Mouse (Mus musculus) lung, embryonic 14.5 days (tissue): ENCODE data around the gene Dynlt1c. TPM values are rescaled to one million over a fixed set of nuclear protein-coding genes. Genes with fewer than 3 reads are reported as not detected.
"Not testable (repeated sequence)": the region's sequence is repeated elsewhere in the genome, so short reads cannot be mapped to it uniquely, and the experiment has no call there.

ENCODE experiments used
- ATAC-seq: fragments of 200-750 bp; cut with Nextera tagmentation; 2 replicates; pipeline ENCODE4 v1.8.0; 2017; ENCODE audit warnings: mild to moderate bottlenecking, moderate TSS enrichment, moderate library complexity; ENCODE audit not compliant: insufficient read depth
- DNase-seq: peaks from one replicate; pipeline ENCODE4 v3.0.0-alpha.2; 2015
- H3K27ac ChIP-seq: fragments of 300-500 bp; sonication (generic); 2 replicates; pipeline ENCODE4 v1.5.1; 2014; ENCODE audit warnings: low read depth, mild to moderate bottlenecking, moderate library complexity
- H3K27me3 ChIP-seq: fragments of 300-500 bp; sonication (generic); 2 replicates; pipeline ENCODE4 v1.6.1; 2014; ENCODE audit warnings: low read length, control low read depth; ENCODE audit not compliant: insufficient read depth
- H3K36me3 ChIP-seq: fragments of 300-500 bp; sonication (generic); 2 replicates; pipeline ENCODE4 v1.6.1; 2014; ENCODE audit warnings: control low read depth; ENCODE audit not compliant: insufficient read depth
- H3K4me1 ChIP-seq: fragments of 300-500 bp; sonication (generic); 2 replicates; pipeline ENCODE4 v1.6.1; 2014; ENCODE audit warnings: antibody characterized with exemption, control low read depth; ENCODE audit not compliant: insufficient read depth
- H3K4me2 ChIP-seq: fragments of 300-500 bp; sonication (generic); 2 replicates; pipeline ENCODE4 v1.6.1; 2014; ENCODE audit warnings: mild to moderate bottlenecking
- H3K4me3 ChIP-seq: fragments of 300-500 bp; sonication (generic); 2 replicates; pipeline ENCODE4 v1.5.1; 2014; ENCODE audit warnings: low read depth, low read length
- H3K9ac ChIP-seq: fragments of 300-500 bp; sonication (generic); 2 replicates; pipeline ENCODE4 v1.6.1; 2014
- H3K9me3 ChIP-seq: fragments of 300-500 bp; sonication (generic); 2 replicates; pipeline ENCODE4 v1.6.1; 2016; ENCODE audit warnings: low read depth, low read length, control low read depth
- WGBS: fragments of 180-500 bp; shearing (Covaris S2); extraction: QIAGEN DNeasy Blood & Tissue Kit; methylation state at CpG from one replicate; pipeline ENCODE4 v1.1.7; 2014; 5-methylcytosine and 5-hydroxymethylcytosine counted together
- polyA plus RNA-seq: library from polyadenylated mRNA; unstranded; fragments of >200 nt; fragmentation: Nextera tagmentation; extraction: Ambion mirVana; gene quantifications from 2 replicates; pipeline ENCODE4 v1.2.1, GENCODE M21; 2014

Dynlt1c gene
- polyA plus RNA-seq, 1 experiment from 2014 or later, result 41.1 TPM

DNA sequence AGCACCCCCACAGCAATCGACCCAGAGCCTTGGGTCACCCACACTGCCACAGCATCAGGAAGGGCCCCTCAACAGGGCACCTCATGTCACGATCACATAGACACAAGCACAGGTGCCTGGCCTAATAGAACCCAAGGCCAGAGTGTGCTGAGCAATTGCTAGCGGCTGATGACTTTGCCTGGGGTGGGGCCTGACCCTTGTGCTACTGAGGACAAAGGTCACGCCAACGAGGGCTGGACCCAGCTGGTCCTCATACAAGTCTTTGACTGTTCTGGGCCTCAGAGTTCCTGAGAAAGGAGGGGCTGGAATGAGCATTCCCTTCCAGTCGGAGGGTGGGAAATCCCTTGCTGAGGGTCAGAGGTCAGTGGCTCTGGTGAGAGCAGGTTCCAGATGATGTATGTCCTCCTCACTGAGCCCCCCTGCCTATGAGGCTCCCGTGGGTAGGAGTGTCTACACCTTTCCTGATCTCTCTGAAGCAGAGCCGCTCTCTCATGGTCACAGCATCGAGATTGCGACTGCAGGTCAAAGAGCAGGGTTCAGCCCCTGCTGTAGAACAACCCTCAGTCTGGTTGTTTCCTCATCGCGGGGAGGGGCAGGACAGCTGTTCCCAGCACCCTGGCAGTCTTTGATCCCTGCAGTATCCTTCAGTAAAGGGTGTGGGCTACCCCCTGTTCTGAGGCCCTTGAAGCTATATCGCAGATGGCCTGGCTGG lies 16.4 kb downstream of the Dynlt1c start:
- not testable (repeated sequence) for H3K4me3 ChIP-seq, H3K27ac ChIP-seq, H3K4me2 ChIP-seq, H3K36me3 ChIP-seq, H3K9me3 ChIP-seq, H3K4me1 ChIP-seq, H3K9ac ChIP-seq, DNase-seq, H3K27me3 ChIP-seq, ATAC-seq
- 36% methylated on average over 7 of the region's 13 CpGs for WGBS

- H3K27me3 ChIP-seq, H3K4me2 ChIP-seq, H3K4me1 ChIP-seq, H3K9ac ChIP-seq, ATAC-seq, H3K4me3 ChIP-seq, H3K36me3 ChIP-seq, H3K9me3 ChIP-seq, DNase-seq, H3K27ac ChIP-seq: not testable (repeated sequence)
- WGBS, result 83% methylated on average over 5 of the region's 5 CpGs
These were observed 17.8 kb downstream of the Dynlt1c start for GRCm38 (mm10) chr17:6619271-6619670.

DNA sequence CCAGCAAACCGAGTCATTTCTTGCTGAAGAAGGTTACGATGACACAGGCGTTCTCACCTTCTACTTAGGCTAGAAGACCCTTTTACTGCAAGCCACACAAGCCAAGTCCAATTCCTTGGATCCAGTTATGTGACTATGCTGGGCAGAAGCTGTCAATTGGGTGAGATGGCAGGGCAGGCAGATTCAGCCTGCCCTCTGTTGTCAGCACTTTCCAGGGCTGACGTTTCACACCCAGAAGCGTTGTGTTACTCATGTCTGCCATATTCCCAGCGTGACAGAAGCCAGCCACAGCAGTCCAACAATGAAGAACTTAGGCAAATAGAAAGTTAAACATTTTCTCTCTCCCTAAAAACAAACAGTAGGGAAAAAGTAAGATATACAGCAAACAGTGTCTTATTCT lies 18.6 kb downstream of the Dynlt1c start:
- ATAC-seq, H3K4me3 ChIP-seq, H3K4me2 ChIP-seq, H3K27ac ChIP-seq, H3K36me3 ChIP-seq, DNase-seq, H3K4me1 ChIP-seq, H3K27me3 ChIP-seq, H3K9me3 ChIP-seq, H3K9ac ChIP-seq: not testable (repeated sequence)
- 52% methylated on average over 5 of the region's 6 CpGs for WGBS

DNA sequence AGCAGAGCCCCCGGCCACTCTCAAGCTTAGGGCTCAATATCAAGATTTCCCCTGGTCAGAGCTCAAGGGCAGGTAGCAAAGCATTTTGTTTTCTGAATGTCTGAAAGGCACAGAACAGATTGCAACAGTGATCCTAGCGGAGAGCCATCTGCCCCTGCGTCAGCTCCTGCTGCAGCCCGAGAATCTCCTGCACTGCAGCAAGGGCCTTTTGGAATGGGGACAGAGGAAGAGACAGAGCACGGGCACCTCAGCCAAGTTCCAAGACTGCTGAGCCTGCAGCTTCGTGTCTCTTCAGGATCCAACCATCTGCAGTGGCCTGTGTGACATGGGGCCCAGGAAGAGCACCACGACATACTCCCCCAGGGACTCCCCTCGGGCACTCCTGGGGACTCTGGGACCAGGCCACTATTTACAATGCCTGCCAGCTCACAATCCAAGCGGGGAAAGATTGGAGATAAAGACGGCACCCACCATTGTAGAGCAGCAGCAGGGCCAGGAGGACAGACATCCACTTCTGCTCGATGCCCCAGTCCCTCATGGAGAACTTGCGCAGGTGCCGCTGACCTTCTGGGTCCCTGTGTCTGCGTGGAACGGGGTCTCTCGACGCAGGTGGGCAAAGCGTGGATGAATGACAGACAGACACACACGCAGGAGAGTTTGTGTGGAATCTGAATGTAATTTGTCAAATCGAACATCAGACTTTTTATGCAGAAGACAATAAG lies 19.4 kb downstream of the Dynlt1c start:
- H3K27ac ChIP-seq, H3K4me3 ChIP-seq, DNase-seq, H3K27me3 ChIP-seq, H3K9ac ChIP-seq, H3K36me3 ChIP-seq, ATAC-seq, H3K4me2 ChIP-seq, H3K9me3 ChIP-seq, H3K4me1 ChIP-seq: not testable (repeated sequence)
- 71% methylated on average over 18 of the region's 20 CpGs for WGBS

DNA sequence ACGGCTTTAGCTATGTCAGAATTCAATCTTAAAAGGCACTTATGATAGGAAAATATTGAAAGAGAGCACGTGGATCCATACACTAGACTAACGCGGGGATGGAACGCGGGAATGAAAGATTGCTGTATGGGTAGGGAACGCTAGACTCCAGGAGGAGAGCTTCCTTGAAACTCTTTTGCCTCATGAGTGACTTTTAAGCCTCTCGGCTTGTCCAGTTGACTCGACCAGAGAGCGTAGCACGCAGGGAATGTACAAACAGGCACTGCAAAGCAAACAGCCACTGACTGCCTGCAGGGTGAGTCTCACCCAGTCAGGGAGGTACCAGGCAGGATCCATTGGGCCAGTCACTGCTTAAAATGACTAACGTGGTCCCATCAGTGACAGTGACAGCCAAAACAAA lies 20.5 kb downstream of the Dynlt1c start:
- not testable (repeated sequence) for H3K4me2 ChIP-seq, H3K36me3 ChIP-seq, ATAC-seq, H3K4me1 ChIP-seq, H3K27ac ChIP-seq, H3K27me3 ChIP-seq, H3K9me3 ChIP-seq, DNase-seq, H3K9ac ChIP-seq, H3K4me3 ChIP-seq
- 60% methylated on average over 11 of the region's 12 CpGs for WGBS

DNA sequence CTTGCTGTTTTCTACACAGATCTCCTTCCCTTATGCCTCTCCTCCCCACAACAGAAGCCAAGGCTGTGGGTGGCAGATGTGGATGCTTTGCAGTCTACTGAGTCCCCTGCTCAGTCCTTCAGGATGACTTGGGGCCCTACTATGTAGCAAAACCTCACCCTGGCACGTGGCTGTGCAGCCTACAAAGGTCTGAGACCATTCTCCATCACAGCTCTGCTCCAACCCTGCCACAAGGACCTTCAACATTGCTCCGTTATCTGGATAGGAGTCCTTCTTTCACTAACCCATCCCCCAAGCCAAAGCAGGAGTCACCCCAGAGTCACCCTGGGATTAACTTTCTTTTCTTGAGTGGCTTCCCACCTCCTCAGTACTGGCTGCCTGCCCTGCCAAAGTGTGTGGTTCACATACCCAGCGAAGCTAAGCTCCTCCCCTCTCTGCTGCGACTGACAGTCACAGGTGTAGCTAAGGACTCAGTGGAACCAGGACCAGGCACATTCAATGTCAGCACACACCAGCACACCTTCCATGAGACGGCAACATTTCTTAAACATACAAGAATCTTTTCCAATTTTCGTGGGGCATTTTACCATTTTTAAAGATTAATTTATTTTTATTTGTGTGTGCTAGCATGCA lies 23.6 kb downstream of the Dynlt1c start:
- not testable (repeated sequence) for DNase-seq, H3K9me3 ChIP-seq

GRCm38 (mm10) chr17:6630398-6630797 lies 28.9 kb downstream of the Dynlt1c start:
- not testable (repeated sequence) for H3K4me1 ChIP-seq, H3K9ac ChIP-seq, H3K4me2 ChIP-seq, DNase-seq, H3K4me3 ChIP-seq, H3K36me3 ChIP-seq, H3K27me3 ChIP-seq, H3K27ac ChIP-seq, ATAC-seq, H3K9me3 ChIP-seq
- 79% methylated on average over 4 of the region's 4 CpGs for WGBS

More for the DNA sequence above, 23.6 kb downstream of the Dynlt1c start:
- H3K27me3 ChIP-seq, H3K4me3 ChIP-seq, H3K4me2 ChIP-seq, H3K36me3 ChIP-seq, H3K27ac ChIP-seq, H3K9ac ChIP-seq, H3K4me1 ChIP-seq, ATAC-seq: not testable (repeated sequence)
- 40% methylated on average over 1 of the region's 6 CpGs for WGBS

GRCm38 (mm10) chr17:6632850-6633249 lies 31.4 kb downstream of the Dynlt1c start:
- H3K9ac ChIP-seq, H3K4me2 ChIP-seq, H3K9me3 ChIP-seq, H3K27ac ChIP-seq, H3K4me1 ChIP-seq, H3K36me3 ChIP-seq, H3K4me3 ChIP-seq, DNase-seq, H3K27me3 ChIP-seq, ATAC-seq: not testable (repeated sequence)
- 89% methylated on average over 6 of the region's 6 CpGs for WGBS

- H3K27me3 ChIP-seq, H3K27ac ChIP-seq, H3K9ac ChIP-seq, H3K4me2 ChIP-seq, DNase-seq, H3K36me3 ChIP-seq, H3K9me3 ChIP-seq, H3K4me1 ChIP-seq, ATAC-seq, H3K4me3 ChIP-seq: not testable (repeated sequence)
- WGBS, result 88% methylated on average over 1 of the region's 4 CpGs
These were observed 34.3 kb downstream of the Dynlt1c start for GRCm38 (mm10) chr17:6635781-6636180.
